Mouse (Mus musculus): ENCODE data around the gene Gm44973.

DNA sequence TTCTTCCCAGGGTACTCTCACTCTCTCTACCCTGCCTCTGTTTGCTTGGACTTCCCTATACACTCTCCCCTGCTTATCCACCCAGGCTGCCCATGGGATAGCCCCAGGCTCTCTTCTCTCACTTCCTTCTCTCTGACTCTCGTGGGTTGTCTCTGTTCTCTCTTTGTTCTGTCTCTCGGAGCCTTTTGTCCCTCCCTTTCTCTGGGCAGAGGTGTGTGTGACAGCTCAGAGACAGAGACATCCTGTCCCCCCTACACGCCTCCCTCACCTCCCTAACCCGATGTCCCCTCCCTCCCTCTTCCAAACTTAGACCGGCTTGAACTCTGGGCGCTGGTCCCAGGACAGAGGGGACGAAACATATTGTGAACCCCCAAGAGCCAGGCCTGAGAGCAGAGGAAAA is 43.6 kb upstream of the Gm44973 start:
- TF ChIP-seq CTCF (conservative IDR thresholded peaks at IDR 0.05; ENCODE audit: low read length) = no peak
- no peak for TF ChIP-seq POU5F1 (IDR thresholded peaks at IDR 0.05; ENCODE audit: borderline replicate concordance, low read length)
- no peak for TF ChIP-seq NANOG (IDR thresholded peaks at IDR 0.05; ENCODE audit: borderline replicate concordance, low read length)
